Mouse (Mus musculus): ENCODE measurements at regions not wholly inside any gene's neighbourhood (a gene's known extent, or its start where the extent isn't known, plus 50 kb on each side); places are given as distances from the start of the nearest gene placed in this dataset.

DNA sequence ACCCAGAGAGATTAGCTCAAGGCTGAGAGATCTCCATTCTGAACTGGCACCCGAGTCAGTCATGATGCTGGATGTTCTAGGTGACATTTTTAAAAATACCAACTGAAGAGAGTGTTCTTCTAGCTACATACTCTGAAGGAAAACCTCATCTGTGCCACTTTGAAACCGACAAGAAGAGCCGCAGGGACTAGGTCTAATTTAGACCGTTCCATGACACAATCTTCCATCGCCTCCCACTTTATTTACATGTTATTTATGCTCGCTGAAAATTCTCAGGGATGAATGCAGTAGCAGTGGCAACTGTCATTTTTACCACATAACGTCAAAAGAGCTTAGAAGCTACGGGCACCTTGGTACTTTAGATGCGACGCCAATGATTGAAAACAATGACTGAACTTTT is 514.1 kb upstream of the Gm10131 start:
- H3K27ac ChIP-seq (ENCODE audit: low read length): no peak overlapping the region
- H3K36me3 ChIP-seq (ENCODE audit: control insufficient read depth, insufficient read depth): no peaks in the 10 kb centered on the region
- 77% methylated on average over 10 of the region's 10 CpGs for WGBS
- H3K27me3 ChIP-seq (ENCODE audit: control insufficient read depth, insufficient read depth, low read length): no peaks in the 10 kb centered on the region
- H3K4me1 ChIP-seq (ENCODE audit: control insufficient read depth, insufficient read depth, low read length): no peaks in the 10 kb centered on the region
- H3K4me3 ChIP-seq (ENCODE audit: low read length): no peak overlapping the region
- no peak overlapping the region for H3K9ac ChIP-seq (ENCODE audit: low read length)
- H3K4me2 ChIP-seq (ENCODE audit: low read depth, low read length): no peak overlapping the region
- ATAC-seq (replicated peaks; ENCODE audit: extremely low read depth, insufficient read depth, low FRiP score): no peak
- H3K9me3 ChIP-seq (replicated peaks; ENCODE audit: control insufficient read depth, low read length): no peaks in the 10 kb centered on the region

DNA sequence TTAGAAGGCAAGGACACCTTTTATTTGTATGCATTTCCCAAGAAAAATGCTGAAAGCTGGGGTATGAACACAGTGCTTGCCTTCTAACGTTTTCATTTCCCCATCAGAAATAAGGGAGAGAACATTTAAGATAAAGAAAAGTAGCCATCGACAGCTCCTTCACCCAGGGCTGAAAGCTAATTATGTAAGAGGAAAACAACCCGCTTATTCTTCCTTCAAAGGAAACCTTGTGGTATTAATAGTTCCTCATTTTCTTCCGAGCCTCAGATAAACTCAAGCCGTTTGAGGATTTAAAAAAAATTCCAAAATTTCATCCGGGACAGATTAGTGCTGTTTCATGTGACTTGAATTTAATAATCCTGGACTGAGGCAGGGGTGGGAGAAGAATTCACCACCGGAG is 512.2 kb upstream of the Gm10131 start:
- Histone ChIP-seq H3K36me3 (ENCODE audit: control insufficient read depth, insufficient read depth) (no peaks in the 10 kb centered on the region), H3K27ac (ENCODE audit: low read length) (no peak overlapping the region), H3K4me3 (ENCODE audit: low read length) (no peak overlapping the region), H3K4me2 (ENCODE audit: low read depth, low read length) (no peak overlapping the region), H3K9ac (ENCODE audit: low read length) (no peak overlapping the region), H3K27me3 (ENCODE audit: control insufficient read depth, insufficient read depth, low read length) (no peaks in the 10 kb centered on the region), H3K9me3 (replicated peaks; ENCODE audit: control insufficient read depth, low read length) (no peaks in the 10 kb centered on the region), H3K4me1 (ENCODE audit: control insufficient read depth, insufficient read depth, low read length) (no peaks in the 10 kb centered on the region)
- no peak for ATAC-seq (replicated peaks; ENCODE audit: extremely low read depth, insufficient read depth, low FRiP score)
- WGBS: 41% methylated on average over 7 of the region's 7 CpGs

DNA sequence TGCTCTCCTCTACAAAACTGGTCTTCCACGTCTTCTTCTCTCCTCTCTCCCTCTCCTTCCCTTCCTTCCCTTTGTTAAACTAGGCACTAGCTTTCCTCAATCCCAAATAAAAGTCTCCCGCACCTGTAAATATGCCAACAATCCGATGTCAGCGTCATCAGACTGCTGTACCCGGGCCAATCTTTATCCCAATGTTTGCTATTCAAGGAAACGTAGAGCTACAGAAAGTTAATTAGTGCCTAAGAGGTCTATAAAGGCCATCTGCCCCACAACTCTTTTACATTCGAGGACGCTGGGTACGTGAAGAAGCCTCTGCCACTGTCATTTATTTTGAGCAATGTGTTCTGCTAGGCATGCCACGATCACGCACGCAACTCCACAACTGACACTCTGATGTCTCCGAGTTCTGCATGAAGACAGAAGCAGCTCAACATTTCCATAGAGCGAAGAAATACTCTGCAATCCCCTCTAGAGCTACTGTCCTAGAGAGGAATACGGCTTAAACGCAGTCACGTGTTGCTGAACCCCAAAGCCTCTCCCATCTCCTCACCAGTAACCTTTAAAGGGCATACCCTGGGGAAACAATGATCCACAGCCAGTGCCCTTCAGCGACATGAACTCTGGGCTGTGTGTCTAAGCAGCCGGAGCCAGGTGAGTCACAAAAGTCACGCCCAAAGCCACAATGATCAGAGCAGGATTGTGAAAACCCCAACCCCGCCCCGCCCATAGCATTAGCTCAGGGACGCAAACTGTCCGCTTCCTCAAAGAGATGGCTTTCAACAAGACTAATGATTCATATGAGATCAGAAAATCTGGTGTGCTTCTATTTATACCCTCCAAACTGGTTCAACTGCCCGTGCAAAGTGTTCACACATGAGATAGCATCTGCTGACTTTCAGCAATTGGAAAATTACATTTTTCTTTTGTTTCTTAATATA is 510.9 kb upstream of the Gm10131 start:
- H3K27me3 ChIP-seq (ENCODE audit: control insufficient read depth, insufficient read depth, low read length): no peaks in the 10 kb centered on the region
- no peaks in the 10 kb centered on the region for H3K9me3 ChIP-seq (replicated peaks; ENCODE audit: control insufficient read depth, low read length)
- H3K36me3 ChIP-seq (ENCODE audit: control insufficient read depth, insufficient read depth): no peaks in the 10 kb centered on the region
- H3K27ac ChIP-seq (ENCODE audit: low read length): no peak overlapping the region
- H3K4me3 ChIP-seq (ENCODE audit: low read length): no peak overlapping the region
- no peak overlapping the region for H3K9ac ChIP-seq (ENCODE audit: low read length)
- no peak overlapping the region for H3K4me2 ChIP-seq (ENCODE audit: low read depth, low read length)
- ATAC-seq (replicated peaks; ENCODE audit: extremely low read depth, insufficient read depth, low FRiP score): no peak
- no peaks in the 10 kb centered on the region for H3K4me1 ChIP-seq (ENCODE audit: control insufficient read depth, insufficient read depth, low read length)
- WGBS: 76% methylated on average over 25 of the region's 25 CpGs

DNA sequence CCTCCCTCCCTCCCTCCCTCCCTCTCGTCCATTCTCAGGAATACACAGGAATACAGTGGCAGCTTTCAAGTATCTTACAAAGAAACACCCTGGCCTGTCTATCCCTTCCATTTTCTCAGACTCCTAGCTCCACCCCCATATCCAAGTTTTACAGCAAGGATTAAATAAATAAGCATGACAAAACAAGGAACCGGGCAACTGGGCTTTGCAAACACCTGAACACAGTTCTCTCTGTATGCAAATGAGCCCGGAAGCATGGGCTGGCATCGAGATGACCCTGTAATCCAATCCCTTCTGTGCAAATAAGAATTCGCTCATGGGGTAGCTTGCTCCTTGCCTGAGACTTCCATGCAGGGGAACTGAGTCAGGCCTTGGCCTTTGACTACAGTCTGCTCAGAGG is 506.5 kb upstream of the Gm10131 start:
- H3K36me3 ChIP-seq (ENCODE audit: control insufficient read depth, insufficient read depth): no peaks in the 10 kb centered on the region
- no peak overlapping the region for H3K4me2 ChIP-seq (ENCODE audit: low read depth, low read length)
- no peak for ATAC-seq (replicated peaks; ENCODE audit: extremely low read depth, insufficient read depth, low FRiP score)
- H3K27ac ChIP-seq (ENCODE audit: low read length): no peak overlapping the region
- no peak overlapping the region for H3K4me3 ChIP-seq (ENCODE audit: low read length)
- H3K27me3 ChIP-seq (ENCODE audit: control insufficient read depth, insufficient read depth, low read length): no peaks in the 10 kb centered on the region
- H3K4me1 ChIP-seq (ENCODE audit: control insufficient read depth, insufficient read depth, low read length): no peaks in the 10 kb centered on the region
- no peak overlapping the region for H3K9ac ChIP-seq (ENCODE audit: low read length)
- H3K9me3 ChIP-seq (replicated peaks; ENCODE audit: control insufficient read depth, low read length): no peaks in the 10 kb centered on the region
- WGBS: 47% methylated on average over 4 of the region's 5 CpGs

DNA sequence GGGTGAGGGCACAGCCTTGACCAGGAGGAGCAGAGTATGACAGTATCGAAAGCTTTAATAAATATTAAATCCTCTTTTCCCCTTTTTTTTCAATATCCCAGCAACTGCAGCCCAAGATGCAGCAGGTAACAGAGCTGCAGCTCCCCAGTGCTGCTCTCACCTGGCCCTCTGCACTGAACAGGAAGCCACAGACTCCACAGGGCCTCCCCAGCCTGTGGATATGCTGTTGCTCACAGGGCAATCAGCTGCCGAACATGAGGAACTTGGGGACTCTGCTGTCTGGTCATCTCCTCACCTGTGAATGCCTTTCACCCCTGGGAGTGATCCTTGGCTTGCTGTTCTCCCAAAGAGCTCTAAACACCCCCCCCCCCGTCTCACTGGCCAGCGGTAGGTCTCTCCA is 503.4 kb upstream of the Gm10131 start:
- 80% methylated on average over 4 of the region's 4 CpGs for WGBS
- no peaks in the 10 kb centered on the region for H3K4me1 ChIP-seq (ENCODE audit: control insufficient read depth, insufficient read depth, low read length)

DNA sequence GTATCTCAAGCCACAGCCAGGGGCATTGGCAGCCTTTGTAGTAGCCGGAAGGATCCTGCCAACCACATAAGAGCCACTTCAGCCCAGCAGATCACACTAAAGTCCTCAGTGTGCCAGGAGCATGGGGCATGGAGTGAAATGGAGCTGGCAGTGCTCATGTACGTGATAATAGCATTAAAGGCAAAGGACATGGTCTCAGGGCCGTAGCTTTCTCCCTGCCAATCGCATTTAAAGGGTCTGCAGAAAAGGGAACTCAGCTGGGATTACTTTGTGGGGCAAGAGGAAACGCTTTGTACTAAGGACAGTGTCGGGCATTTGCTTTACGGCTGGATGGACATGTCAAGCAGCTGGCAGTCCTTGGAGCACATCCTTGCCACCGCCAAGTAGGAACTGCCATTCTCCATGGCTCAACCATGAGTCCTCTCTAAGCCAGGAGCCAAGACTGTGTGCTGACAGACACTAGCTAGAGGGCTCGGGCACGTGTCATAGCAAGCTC is 502.5 kb upstream of the Gm10131 start:
- 62% methylated on average over 10 of the region's 10 CpGs for WGBS
- ATAC-seq (replicated peaks; ENCODE audit: extremely low read depth, insufficient read depth, low FRiP score): no peak; the same call in 1 of the 2 replicates
- Histone ChIP-seq H3K4me1 (ENCODE audit: control insufficient read depth, insufficient read depth, low read length) (no peaks in the 10 kb centered on the region), H3K4me3 (ENCODE audit: low read length) (no peak overlapping the region), H3K9ac (ENCODE audit: low read length) (no peak overlapping the region), H3K36me3 (ENCODE audit: control insufficient read depth, insufficient read depth) (no peaks in the 10 kb centered on the region), H3K27ac (ENCODE audit: low read length) (no peak overlapping the region; the same call in 1 of the 2 replicates), H3K4me2 (ENCODE audit: low read depth, low read length) (no peak overlapping the region), H3K9me3 (replicated peaks; ENCODE audit: control insufficient read depth, low read length) (0 out of 2 replicates have a peak, but pooled peaks cover 3% of the 10 kb centered on the region), H3K27me3 (ENCODE audit: control insufficient read depth, insufficient read depth, low read length) (no peaks in the 10 kb centered on the region)

More for the DNA sequence above, 503.4 kb upstream of the Gm10131 start:
- Histone ChIP-seq H3K9ac (ENCODE audit: low read length) (no peak overlapping the region), H3K36me3 (ENCODE audit: control insufficient read depth, insufficient read depth) (no peaks in the 10 kb centered on the region), H3K9me3 (replicated peaks; ENCODE audit: control insufficient read depth, low read length) (0 out of 2 replicates have a peak, but pooled peaks cover 3% of the 10 kb centered on the region), H3K4me3 (ENCODE audit: low read length) (no peak overlapping the region), H3K4me2 (ENCODE audit: low read depth, low read length) (no peak overlapping the region), H3K27me3 (ENCODE audit: control insufficient read depth, insufficient read depth, low read length) (no peaks in the 10 kb centered on the region), H3K27ac (ENCODE audit: low read length) (no peak overlapping the region)
- no peak for ATAC-seq (replicated peaks; ENCODE audit: extremely low read depth, insufficient read depth, low FRiP score)

DNA sequence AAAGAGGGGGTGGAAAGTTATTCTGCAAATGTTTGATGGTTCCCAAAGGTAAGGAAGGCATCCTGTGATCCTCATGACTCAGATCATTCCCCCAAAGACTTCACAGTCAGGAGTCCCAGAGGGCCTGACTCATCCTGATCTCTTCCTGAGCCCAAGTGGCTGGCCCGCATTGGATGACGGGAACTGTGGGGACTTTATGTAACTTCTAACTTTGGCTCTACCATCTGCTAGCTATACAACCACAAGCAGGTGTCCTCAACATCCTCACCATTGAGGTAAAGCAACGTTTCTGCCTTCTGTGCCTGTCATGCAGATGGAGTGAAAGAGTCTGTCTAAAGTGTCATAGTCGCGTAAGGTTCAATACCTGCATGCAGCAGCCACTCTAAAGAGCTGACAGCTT is 501.6 kb upstream of the Gm10131 start:
- H3K27ac ChIP-seq (ENCODE audit: low read length): no peak overlapping the region
- H3K36me3 ChIP-seq (ENCODE audit: control insufficient read depth, insufficient read depth): no peaks in the 10 kb centered on the region
- H3K4me1 ChIP-seq (ENCODE audit: control insufficient read depth, insufficient read depth, low read length): no peaks in the 10 kb centered on the region
- no peak overlapping the region for H3K4me3 ChIP-seq (ENCODE audit: low read length)
- WGBS: 76% methylated on average over 5 of the region's 5 CpGs
- H3K9me3 ChIP-seq (replicated peaks; ENCODE audit: control insufficient read depth, low read length): 0 out of 2 replicates have a peak, but pooled peaks cover 3% of the 10 kb centered on the region
- ATAC-seq (replicated peaks; ENCODE audit: extremely low read depth, insufficient read depth, low FRiP score): peak; percentile 37; the same call in 1 of the 2 replicates
- no peaks in the 10 kb centered on the region for H3K27me3 ChIP-seq (ENCODE audit: control insufficient read depth, insufficient read depth, low read length)
- H3K4me2 ChIP-seq (ENCODE audit: low read depth, low read length): no peak overlapping the region
- H3K9ac ChIP-seq (ENCODE audit: low read length): no peak overlapping the region

DNA sequence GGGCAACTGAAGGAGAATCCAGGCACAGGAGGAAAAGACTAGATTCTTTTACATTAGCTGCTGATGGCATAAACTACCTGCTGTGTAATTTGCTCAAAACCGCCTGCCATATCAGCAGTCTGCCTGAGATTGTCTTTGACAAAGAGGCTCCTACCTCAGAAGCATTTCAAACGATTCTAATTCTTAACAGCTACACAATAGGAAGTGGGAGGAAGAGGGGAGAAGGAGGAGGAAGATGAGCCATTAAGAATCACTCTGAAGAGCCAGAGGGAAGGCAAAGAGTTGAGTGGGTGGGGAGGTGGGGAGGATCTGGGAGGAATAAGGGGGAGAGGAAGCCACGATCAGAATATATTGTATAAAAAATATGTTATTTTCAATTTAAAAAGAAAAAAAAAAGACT is 500.9 kb upstream of the Gm10131 start:
- WGBS: 73% methylated on average over 3 of the region's 3 CpGs
- Histone ChIP-seq H3K4me2 (ENCODE audit: low read depth, low read length) (no peak overlapping the region), H3K36me3 (ENCODE audit: control insufficient read depth, insufficient read depth) (no peaks in the 10 kb centered on the region), H3K9ac (ENCODE audit: low read length) (no peak overlapping the region), H3K9me3 (replicated peaks; ENCODE audit: control insufficient read depth, low read length) (0 out of 2 replicates have a peak, but pooled peaks cover 3% of the 10 kb centered on the region), H3K27me3 (ENCODE audit: control insufficient read depth, insufficient read depth, low read length) (no peaks in the 10 kb centered on the region), H3K27ac (ENCODE audit: low read length) (no peak overlapping the region), H3K4me3 (ENCODE audit: low read length) (no peak overlapping the region), H3K4me1 (ENCODE audit: control insufficient read depth, insufficient read depth, low read length) (no peaks in the 10 kb centered on the region)
- no peak for ATAC-seq (replicated peaks; ENCODE audit: extremely low read depth, insufficient read depth, low FRiP score)

DNA sequence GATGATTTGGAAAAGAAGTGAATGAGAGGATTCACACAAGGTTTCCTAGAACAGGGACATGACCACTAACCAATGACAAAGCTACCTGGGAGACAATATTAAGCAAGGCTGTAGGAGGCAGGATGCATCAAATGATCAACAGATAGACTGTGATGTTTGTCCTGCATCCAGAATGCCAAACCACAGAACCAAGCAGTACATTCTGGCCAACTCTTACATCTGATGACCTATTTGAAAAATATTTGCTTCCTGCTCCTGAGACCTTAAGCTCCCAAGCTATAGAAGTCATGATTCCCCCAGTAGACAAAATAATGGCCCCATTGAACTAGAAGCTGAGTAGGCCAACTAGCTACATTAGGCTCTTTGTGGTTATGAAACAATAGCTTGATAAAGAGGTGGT is 498.6 kb upstream of the Gm10131 start:
- no peaks in the 10 kb centered on the region for H3K27me3 ChIP-seq (ENCODE audit: control insufficient read depth, insufficient read depth, low read length)
- no peak overlapping the region for H3K4me2 ChIP-seq (ENCODE audit: low read depth, low read length)
- no peak for ATAC-seq (replicated peaks; ENCODE audit: extremely low read depth, insufficient read depth, low FRiP score)

More for the DNA sequence above, 498.6 kb upstream of the Gm10131 start:
- Histone ChIP-seq H3K4me3 (ENCODE audit: low read length) (no peak overlapping the region), H3K36me3 (ENCODE audit: control insufficient read depth, insufficient read depth) (no peaks in the 10 kb centered on the region), H3K9me3 (replicated peaks; ENCODE audit: control insufficient read depth, low read length) (0 out of 2 replicates have a peak, but pooled peaks cover 3% of the 10 kb centered on the region), H3K4me1 (ENCODE audit: control insufficient read depth, insufficient read depth, low read length) (no peaks in the 10 kb centered on the region), H3K27ac (ENCODE audit: low read length) (no peak overlapping the region), H3K9ac (ENCODE audit: low read length) (no peak overlapping the region)
